Mouse (Mus musculus): ENCODE results near the gene Psmb5. TPM values are rescaled to one million over a fixed set of nuclear protein-coding genes. Genes with fewer than 3 reads are reported as not detected.

Psmb5 gene
- polyA plus RNA-seq, 1 experiment from 2014 or later = 364 TPM

GRCm38 (mm10) chr14:54646898-54647636 is 29.2 kb upstream of the Psmb5 start:
- H3K4me1 ChIP-seq (ENCODE audit: control insufficient read depth, insufficient read depth, low read length) = peaks cover 9% of the 10 kb centered on the region
- H3K27ac ChIP-seq (ENCODE audit: low read depth, low read length) = no peak overlapping the region
- no peak overlapping the region for H3K4me3 ChIP-seq (ENCODE audit: low read depth, low read length)
- no peak overlapping the region for H3K4me2 ChIP-seq
- peaks cover 72% of the 10 kb centered on the region for H3K36me3 ChIP-seq (ENCODE audit: control insufficient read depth, insufficient read depth, low read length)
- no peaks in the 10 kb centered on the region for H3K27me3 ChIP-seq (ENCODE audit: control insufficient read depth, insufficient read depth, low read length)
- H3K9me3 ChIP-seq (replicated peaks; ENCODE audit: control insufficient read depth, low read length) = no peaks in the 10 kb centered on the region
- WGBS (ENCODE audit: insufficient replicate concordance) = 95% methylated on average over 8 of the region's 8 CpGs
- no peak for ATAC-seq (replicated peaks; ENCODE audit: insufficient number of reproducible peaks, low FRiP score, low TSS enrichment)
- no peak overlapping the region for H3K9ac ChIP-seq (ENCODE audit: low read depth, low read length)

- H3K4me3 ChIP-seq (ENCODE audit: low read depth, low read length) = no peak overlapping the region
- 93% methylated on average over 17 of the region's 17 CpGs for WGBS (ENCODE audit: insufficient replicate concordance)
- no peak for ATAC-seq (replicated peaks; ENCODE audit: insufficient number of reproducible peaks, low FRiP score, low TSS enrichment)
These were observed 28.6 kb upstream of the Psmb5 start for GRCm38 (mm10) chr14:54646455-54646854.

GRCm38 (mm10) chr14:54644294-54644693 is 26.5 kb upstream of the Psmb5 start:
- H3K9me3 ChIP-seq (replicated peaks; ENCODE audit: control insufficient read depth, low read length) = no peaks in the 10 kb centered on the region
- no peak overlapping the region for H3K9ac ChIP-seq (ENCODE audit: low read depth, low read length)
- no peak for ATAC-seq (replicated peaks; ENCODE audit: insufficient number of reproducible peaks, low FRiP score, low TSS enrichment)
- H3K36me3 ChIP-seq (ENCODE audit: control insufficient read depth, insufficient read depth, low read length) = peaks cover 54% of the 10 kb centered on the region
- H3K4me1 ChIP-seq (ENCODE audit: control insufficient read depth, insufficient read depth, low read length) = peaks cover 10% of the 10 kb centered on the region
- WGBS (ENCODE audit: insufficient replicate concordance) = 85% methylated on average over 9 of the region's 9 CpGs
- no peak overlapping the region for H3K27ac ChIP-seq (ENCODE audit: low read depth, low read length)
- H3K4me3 ChIP-seq (ENCODE audit: low read depth, low read length) = no peak overlapping the region
- H3K27me3 ChIP-seq (ENCODE audit: control insufficient read depth, insufficient read depth, low read length) = no peaks in the 10 kb centered on the region
- H3K4me2 ChIP-seq = no peak overlapping the region

More at GRCm38 (mm10) chr14:54646455-54646854, 28.6 kb upstream of the Psmb5 start:
- Histone ChIP-seq H3K9ac (ENCODE audit: low read depth, low read length) (no peak overlapping the region), H3K27ac (ENCODE audit: low read depth, low read length) (no peak overlapping the region), H3K9me3 (replicated peaks; ENCODE audit: control insufficient read depth, low read length) (no peaks in the 10 kb centered on the region), H3K27me3 (ENCODE audit: control insufficient read depth, insufficient read depth, low read length) (no peaks in the 10 kb centered on the region), H3K36me3 (ENCODE audit: control insufficient read depth, insufficient read depth, low read length) (peaks cover 71% of the 10 kb centered on the region), H3K4me1 (ENCODE audit: control insufficient read depth, insufficient read depth, low read length) (peaks cover 3% of the 10 kb centered on the region), H3K4me2 (no peak overlapping the region)

GRCm38 (mm10) chr14:54643011-54643410 is 25.2 kb upstream of the Psmb5 start:
- Histone ChIP-seq H3K9me3 (replicated peaks; ENCODE audit: control insufficient read depth, low read length) (no peaks in the 10 kb centered on the region), H3K4me2 (no peak overlapping the region), H3K4me3 (ENCODE audit: low read depth, low read length) (no peak overlapping the region), H3K4me1 (ENCODE audit: control insufficient read depth, insufficient read depth, low read length) (peaks cover 7% of the 10 kb centered on the region; the same call in 1 of the 2 replicates), H3K36me3 (ENCODE audit: control insufficient read depth, insufficient read depth, low read length) (peaks cover 48% of the 10 kb centered on the region), H3K27ac (ENCODE audit: low read depth, low read length) (no peak overlapping the region), H3K27me3 (ENCODE audit: control insufficient read depth, insufficient read depth, low read length) (no peaks in the 10 kb centered on the region), H3K9ac (ENCODE audit: low read depth, low read length) (no peak overlapping the region)
- no peak for ATAC-seq (replicated peaks; ENCODE audit: insufficient number of reproducible peaks, low FRiP score, low TSS enrichment)
- WGBS (ENCODE audit: insufficient replicate concordance) = 83% methylated on average over 2 of the region's 2 CpGs

DNA sequence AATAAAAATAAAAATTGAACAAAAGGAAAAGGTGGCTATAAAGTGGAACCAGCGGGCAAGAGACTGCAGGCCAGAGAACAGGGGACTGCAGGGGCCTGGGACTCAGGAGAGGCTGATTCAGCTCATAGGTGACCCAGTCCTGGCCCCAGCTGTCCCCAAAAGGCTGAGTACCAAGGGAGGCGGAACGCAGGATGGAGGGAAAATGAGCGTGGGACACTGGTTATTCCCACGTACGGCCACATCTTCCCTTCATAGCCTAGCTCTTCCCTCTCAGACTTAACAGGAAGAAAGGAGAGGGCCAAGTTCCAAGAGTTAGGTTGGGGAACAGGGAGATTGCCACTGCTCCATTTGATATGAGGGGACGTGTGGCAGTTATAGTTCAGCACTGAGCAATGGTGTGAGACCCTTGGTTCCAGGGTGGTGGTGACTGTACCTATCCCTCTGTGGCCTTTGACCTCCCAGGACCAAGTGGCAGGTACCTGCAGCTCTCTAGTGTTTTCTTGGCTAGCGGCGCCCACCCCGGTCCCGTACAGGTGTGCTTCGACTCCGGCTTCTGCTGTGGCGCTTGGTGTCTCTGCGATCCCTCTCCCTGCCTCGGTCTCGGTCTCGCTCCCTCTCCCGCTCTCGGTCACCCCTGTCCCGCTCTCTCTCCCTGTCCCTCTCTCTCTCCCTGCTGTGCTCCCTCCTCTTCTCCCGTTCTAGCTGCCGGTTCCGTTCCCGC is 24.6 kb upstream of the Psmb5 start:
- Histone ChIP-seq H3K4me2 (no peak overlapping the region), H3K9me3 (replicated peaks; ENCODE audit: control insufficient read depth, low read length) (no peaks in the 10 kb centered on the region), H3K27me3 (ENCODE audit: control insufficient read depth, insufficient read depth, low read length) (no peaks in the 10 kb centered on the region), H3K9ac (ENCODE audit: low read depth, low read length) (no peak overlapping the region), H3K4me3 (ENCODE audit: low read depth, low read length) (no peak overlapping the region), H3K27ac (ENCODE audit: low read depth, low read length) (no peak overlapping the region), H3K36me3 (ENCODE audit: control insufficient read depth, insufficient read depth, low read length) (peaks cover 47% of the 10 kb centered on the region), H3K4me1 (ENCODE audit: control insufficient read depth, insufficient read depth, low read length) (peaks cover 7% of the 10 kb centered on the region; the same call in 1 of the 2 replicates)
- 79% methylated on average over 25 of the region's 25 CpGs for WGBS (ENCODE audit: insufficient replicate concordance)
- no peak for ATAC-seq (replicated peaks; ENCODE audit: insufficient number of reproducible peaks, low FRiP score, low TSS enrichment)

DNA sequence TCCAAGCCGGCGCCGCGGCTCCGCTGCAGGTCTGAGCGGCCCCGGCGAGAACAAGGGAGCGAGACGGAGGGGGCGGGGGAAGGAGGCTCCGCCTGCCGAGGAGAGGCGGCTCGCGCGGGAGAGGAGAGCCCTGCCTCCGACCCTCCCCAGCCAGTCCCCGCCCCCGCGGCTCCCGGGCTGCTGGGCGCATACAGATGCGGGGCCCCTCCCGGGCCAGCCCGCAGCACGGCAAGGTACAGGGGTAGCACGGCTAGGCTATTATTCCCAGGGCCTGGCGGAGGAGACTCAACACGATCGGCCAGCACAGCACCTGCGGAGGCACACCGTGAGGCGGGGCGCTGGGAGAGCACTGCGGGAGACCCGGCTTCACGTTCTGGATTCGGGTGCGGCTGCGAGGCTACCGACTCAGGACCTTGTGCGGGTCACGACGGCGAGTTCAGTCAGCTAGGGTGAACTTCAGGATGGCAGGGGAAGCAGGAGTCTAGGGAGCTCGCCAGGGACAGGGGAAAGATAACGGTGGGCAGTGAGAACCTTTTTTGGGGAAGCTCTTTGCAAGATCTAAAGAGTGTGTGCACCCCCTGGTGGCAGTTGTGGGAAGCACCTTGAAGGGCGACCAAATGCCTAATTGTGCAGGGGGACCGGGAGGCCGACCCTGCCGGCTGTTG is 23.6 kb upstream of the Psmb5 start, which contains the start of gene Cdh24:
Cdh24 (minus strand) TSS at position 60 of the 665 bp plus-strand sequence.
- ATAC-seq (replicated peaks; ENCODE audit: insufficient number of reproducible peaks, low FRiP score, low TSS enrichment) = peak; percentile 90
- Histone ChIP-seq H3K9me3 (replicated peaks; ENCODE audit: control insufficient read depth, low read length) (no peaks in the 10 kb centered on the region), H3K4me3 (ENCODE audit: low read depth, low read length) (peak within 1 kb of the TSS; percentile 58), H3K4me1 (ENCODE audit: control insufficient read depth, insufficient read depth, low read length) (peaks cover 7% of the 10 kb centered on the region; the same call in 1 of the 2 replicates), H3K4me2 (peak within 1 kb of the TSS; percentile 97), H3K27me3 (ENCODE audit: control insufficient read depth, insufficient read depth, low read length) (no peaks in the 10 kb centered on the region), H3K36me3 (ENCODE audit: control insufficient read depth, insufficient read depth, low read length) (peaks cover 45% of the 10 kb centered on the region), H3K27ac (ENCODE audit: low read depth, low read length) (peak within 1 kb of the TSS; percentile 51), H3K9ac (ENCODE audit: low read depth, low read length) (peak within 1 kb of the TSS; percentile 73)
- WGBS (ENCODE audit: insufficient replicate concordance) = 1% methylated on average over 46 of the region's 52 CpGs

DNA sequence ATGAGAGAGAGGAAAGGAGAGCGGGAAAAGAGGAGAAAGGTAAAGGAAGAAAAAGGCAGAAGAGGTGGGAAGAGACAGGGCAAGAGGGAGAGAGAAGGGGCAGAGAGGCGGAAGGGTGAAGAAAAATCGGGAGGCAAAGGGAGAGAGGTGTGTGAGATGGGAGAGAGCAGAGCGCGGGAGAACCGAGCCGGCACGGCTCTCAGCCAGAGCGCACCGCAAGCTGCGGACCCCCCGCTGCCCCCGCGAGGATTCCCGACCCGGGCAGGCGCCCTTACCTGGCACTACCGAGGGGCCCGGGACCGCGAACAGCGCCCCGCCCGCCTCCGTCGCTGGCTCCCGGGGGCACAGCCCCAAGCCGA is 23.1 kb upstream of the Psmb5 start, which contains the start of gene Gm17606:
Gm17606 (plus strand) TSS at position 7 of the 359 bp plus-strand sequence.
- H3K4me1 ChIP-seq (ENCODE audit: control insufficient read depth, insufficient read depth, low read length) = peaks cover 7% of the 10 kb centered on the region; the same call in 1 of the 2 replicates
- H3K9me3 ChIP-seq (replicated peaks; ENCODE audit: control insufficient read depth, low read length) = no peaks in the 10 kb centered on the region
- WGBS (ENCODE audit: insufficient replicate concordance) = 1% methylated on average over 27 of the region's 28 CpGs
- H3K4me2 ChIP-seq = peak within 1 kb of the TSS; percentile 97
- peaks cover 41% of the 10 kb centered on the region for H3K36me3 ChIP-seq (ENCODE audit: control insufficient read depth, insufficient read depth, low read length)
- peak within 1 kb of the TSS; percentile 58 for H3K4me3 ChIP-seq (ENCODE audit: low read depth, low read length)
- H3K27ac ChIP-seq (ENCODE audit: low read depth, low read length) = peak within 1 kb of the TSS; percentile 51
- H3K27me3 ChIP-seq (ENCODE audit: control insufficient read depth, insufficient read depth, low read length) = no peaks in the 10 kb centered on the region
- ATAC-seq (replicated peaks; ENCODE audit: insufficient number of reproducible peaks, low FRiP score, low TSS enrichment) = no peak
- H3K9ac ChIP-seq (ENCODE audit: low read depth, low read length) = peak within 1 kb of the TSS; percentile 73

GRCm38 (mm10) chr14:54640121-54640520 is 22.3 kb upstream of the Psmb5 start:
- H3K4me3 ChIP-seq (ENCODE audit: low read depth, low read length) = peak overlapping the region; percentile 31
- H3K27ac ChIP-seq (ENCODE audit: low read depth, low read length) = no peak overlapping the region
- H3K4me1 ChIP-seq (ENCODE audit: control insufficient read depth, insufficient read depth, low read length) = peaks cover 7% of the 10 kb centered on the region; the same call in 1 of the 2 replicates
- H3K9ac ChIP-seq (ENCODE audit: low read depth, low read length) = peak overlapping the region; percentile 43; the same call in 1 of the 2 replicates
- 32% methylated on average over 4 of the region's 4 CpGs for WGBS (ENCODE audit: insufficient replicate concordance)
- no peaks in the 10 kb centered on the region for H3K9me3 ChIP-seq (replicated peaks; ENCODE audit: control insufficient read depth, low read length)
- H3K4me2 ChIP-seq = peak overlapping the region; percentile 97
- peaks cover 37% of the 10 kb centered on the region for H3K36me3 ChIP-seq (ENCODE audit: control insufficient read depth, insufficient read depth, low read length)
- no peak for ATAC-seq (replicated peaks; ENCODE audit: insufficient number of reproducible peaks, low FRiP score, low TSS enrichment)
- no peaks in the 10 kb centered on the region for H3K27me3 ChIP-seq (ENCODE audit: control insufficient read depth, insufficient read depth, low read length)

Measured in heart, embryonic 11.5 days (tissue).